Mouse (Mus musculus) megakaryocyte, embryonic 14.5 days (primary cell): Measurements from ENCODE around the gene Rbm47. TPM values are rescaled to one million over a fixed set of nuclear protein-coding genes. Genes with fewer than 3 reads are reported as not detected.
"Not testable (repeated sequence)": the region's sequence is repeated elsewhere in the genome, so short reads cannot be mapped to it uniquely, and the experiment has no call there.

Source experiments
- H3K27me3 ChIP-seq: replicated peaks from 2 replicates; pipeline ENCODE3; 2012; ENCODE audit warnings: inconsistent platforms
- H3K36me3 ChIP-seq: replicated peaks from 2 replicates; pipeline ENCODE3; 2012; ENCODE audit warnings: low read length, inconsistent platforms, mixed read lengths
- H3K4me1 ChIP-seq: 2 replicates; pipeline ENCODE4 v1.6.1; 2012; ENCODE audit warnings: inconsistent platforms
- H3K4me3 ChIP-seq: replicated peaks from 2 replicates; pipeline ENCODE3; 2012; ENCODE audit warnings: moderate library complexity, mild to moderate bottlenecking, inconsistent platforms
- H3K9me3 ChIP-seq: 2 replicates; pipeline ENCODE4 v1.6.1; 2012; ENCODE audit warnings: inconsistent platforms
- FLI1 ChIP-seq: IDR thresholded peaks from 2 replicates; pipeline ENCODE4 v1.6.1; 2012; ENCODE audit warnings: low read length, inconsistent platforms, mixed read lengths
- GATA1 ChIP-seq: IDR thresholded peaks from 3 replicates; pipeline ENCODE4 v1.6.1; 2012; ENCODE audit warnings: mixed read lengths, low read length, inconsistent platforms, borderline replicate concordance
- polyA plus RNA-seq: library from polyadenylated mRNA; stranded (reverse); fragments of >175 nt; gene quantifications from 2 replicates; pipeline ENCODE4 v1.2.3, GENCODE M21; 2012; ENCODE audit warnings: low replicate concordance; ENCODE audit not compliant: insufficient read depth

The Rbm47 gene
- polyA plus RNA-seq, 1 experiment, result 4.2 TPM

- peaks cover 4% of the 10 kb centered on the region for H3K27me3 ChIP-seq
- H3K9me3 ChIP-seq, result no peaks in the 10 kb centered on the region
- H3K36me3 ChIP-seq, result no peaks in the 10 kb centered on the region
- H3K4me3 ChIP-seq, result no peak overlapping the region
- no peak for TF ChIP-seq FLI1
- H3K4me1 ChIP-seq, result peaks cover 13% of the 10 kb centered on the region
These were observed 178.3 kb downstream of the Rbm47 start for GRCm38 (mm10) chr5:65994643-65995042.

GRCm38 (mm10) chr5:65991191-65991590 lies 181.7 kb downstream of the Rbm47 start:
- H3K27me3 ChIP-seq, result no peaks in the 10 kb centered on the region
- H3K4me3 ChIP-seq, result no peak overlapping the region
- 0 out of 2 replicates have a peak, but pooled peaks cover 6% of the 10 kb centered on the region for H3K9me3 ChIP-seq
- peaks cover 18% of the 10 kb centered on the region for H3K4me1 ChIP-seq
- H3K36me3 ChIP-seq, result no peaks in the 10 kb centered on the region
- TF ChIP-seq FLI1 (no peak), GATA1 (no peak)

- H3K9me3 ChIP-seq, H3K36me3 ChIP-seq, H3K4me3 ChIP-seq, H3K27me3 ChIP-seq: not testable (repeated sequence)
- H3K4me1 ChIP-seq, result peaks cover 11% of the 10 kb centered on the region
These were observed 185.9 kb downstream of the Rbm47 start for GRCm38 (mm10) chr5:65987004-65987403.

GRCm38 (mm10) chr5:65986426-65986825 lies 186.5 kb downstream of the Rbm47 start:
- Histone ChIP-seq H3K36me3 (no peaks in the 10 kb centered on the region), H3K4me1 (peaks cover 10% of the 10 kb centered on the region), H3K27me3 (peaks cover 1% of the 10 kb centered on the region), H3K4me3 (no peak overlapping the region), H3K9me3 (peaks cover 9% of the 10 kb centered on the region; the same call in 1 of the 2 replicates)
- TF ChIP-seq GATA1, result no peak
- no peak for TF ChIP-seq FLI1

- no peaks in the 10 kb centered on the region; the same call in 1 of the 2 replicates for H3K4me1 ChIP-seq
- no peak overlapping the region for H3K4me3 ChIP-seq
- H3K36me3 ChIP-seq, result no peaks in the 10 kb centered on the region
- TF ChIP-seq GATA1 (no peak), FLI1 (no peak)
- H3K27me3 ChIP-seq, result peaks cover 12% of the 10 kb centered on the region
- no peaks in the 10 kb centered on the region for H3K9me3 ChIP-seq
These were observed 197.2 kb downstream of the Rbm47 start for GRCm38 (mm10) chr5:65975731-65976130.

GRCm38 (mm10) chr5:65973189-65973588 lies 199.7 kb downstream of the Rbm47 start:
- H3K27me3 ChIP-seq, result peaks cover 11% of the 10 kb centered on the region
- no peaks in the 10 kb centered on the region for H3K36me3 ChIP-seq
- no peaks in the 10 kb centered on the region for H3K4me1 ChIP-seq
- H3K9me3 ChIP-seq, result no peaks in the 10 kb centered on the region
- H3K4me3 ChIP-seq, result no peak overlapping the region
- TF ChIP-seq FLI1 (no peak), GATA1 (no peak)

- H3K36me3 ChIP-seq, result no peaks in the 10 kb centered on the region
- TF ChIP-seq GATA1, result no peak
- no peak for TF ChIP-seq FLI1
These were observed 204.9 kb downstream of the Rbm47 start for GRCm38 (mm10) chr5:65968004-65968403.

GRCm38 (mm10) chr5:65967091-65967490 lies 205.8 kb downstream of the Rbm47 start:
- TF ChIP-seq GATA1 (no peak), FLI1 (no peak)
- H3K4me3 ChIP-seq, result no peak overlapping the region

More at GRCm38 (mm10) chr5:65968004-65968403, 204.9 kb downstream of the Rbm47 start:
- Histone ChIP-seq H3K9me3 (no peaks in the 10 kb centered on the region), H3K4me3 (no peak overlapping the region), H3K4me1 (peaks cover 12% of the 10 kb centered on the region), H3K27me3 (peaks cover 17% of the 10 kb centered on the region)

More at GRCm38 (mm10) chr5:65967091-65967490, 205.8 kb downstream of the Rbm47 start:
- no peaks in the 10 kb centered on the region for H3K9me3 ChIP-seq
- no peaks in the 10 kb centered on the region for H3K36me3 ChIP-seq
- H3K4me1 ChIP-seq, result peaks cover 12% of the 10 kb centered on the region
- peaks cover 21% of the 10 kb centered on the region for H3K27me3 ChIP-seq

Other genes starting within 250 kb of the Rbm47 start
- gene Chrna9, start 238.2 kb downstream of the Rbm47 start, polyA plus RNA-seq, result not detected in 2 replicates
- gene 9130230L23Rik, start 168.8 kb downstream of the Rbm47 start, polyA plus RNA-seq, result not detected in 2 replicates
- gene Nsun7, start 86.8 kb upstream of the Rbm47 start, polyA plus RNA-seq, result 1.9 TPM in 1 of 2 replicates, not detected in the other